Mouse (Mus musculus) c-Kit-negative CD71-positive TER-119-positive erythroid progenitor cells, embryonic 14.5 days (primary cell): Measurements from ENCODE around the gene Tenm4.

ENCODE experiments used
- DNase-seq: peaks from one replicate; pipeline ENCODE4 v3.0.0-alpha.2; 2013; ENCODE audit warnings: low read depth, low spot score

Gene Tenm4

GRCm38 (mm10) chr7:96408161-96408889 is 237.3 kb downstream of the Tenm4 start:
- no peak for DNase-seq

GRCm38 (mm10) chr7:96409323-96409880 is 238.4 kb downstream of the Tenm4 start:
- DNase-seq, result no peak

- no peak for DNase-seq
These were observed 242.8 kb downstream of the Tenm4 start for GRCm38 (mm10) chr7:96413822-96414221.

- no peak for DNase-seq
These were observed 243.4 kb downstream of the Tenm4 start for GRCm38 (mm10) chr7:96414290-96415055.

GRCm38 (mm10) chr7:96417251-96418004 is 246.4 kb downstream of the Tenm4 start:
- no peak for DNase-seq

GRCm38 (mm10) chr7:96418146-96418545 is 247.1 kb downstream of the Tenm4 start:
- DNase-seq, result no peak

GRCm38 (mm10) chr7:96420045-96420444 is 249.0 kb downstream of the Tenm4 start:
- DNase-seq, result no peak

GRCm38 (mm10) chr7:96420926-96421605 is 250.0 kb downstream of the Tenm4 start:
- DNase-seq, result no peak

GRCm38 (mm10) chr7:96426954-96427353 is 255.9 kb downstream of the Tenm4 start:
- DNase-seq, result no peak

GRCm38 (mm10) chr7:96433307-96433706 is 262.3 kb downstream of the Tenm4 start:
- DNase-seq, result no peak

- DNase-seq, result no peak
These were observed 267.3 kb downstream of the Tenm4 start for GRCm38 (mm10) chr7:96438392-96438791.

GRCm38 (mm10) chr7:96440161-96440707 is 269.2 kb downstream of the Tenm4 start:
- no peak for DNase-seq

- no peak for DNase-seq
These were observed 274.7 kb downstream of the Tenm4 start for GRCm38 (mm10) chr7:96445771-96446170.

GRCm38 (mm10) chr7:96447806-96448397 is 276.9 kb downstream of the Tenm4 start:
- no peak for DNase-seq

GRCm38 (mm10) chr7:96455957-96456356 is 284.9 kb downstream of the Tenm4 start:
- no peak for DNase-seq

GRCm38 (mm10) chr7:96456618-96457017 is 285.6 kb downstream of the Tenm4 start:
- DNase-seq, result no peak

- no peak for DNase-seq
These were observed 286.8 kb downstream of the Tenm4 start for GRCm38 (mm10) chr7:96457891-96458290.

- no peak for DNase-seq
These were observed 287.9 kb downstream of the Tenm4 start for GRCm38 (mm10) chr7:96458992-96459391.

GRCm38 (mm10) chr7:96466761-96467160 is 295.7 kb downstream of the Tenm4 start:
- DNase-seq, result no peak

- DNase-seq, result no peak
These were observed 299.8 kb downstream of the Tenm4 start for GRCm38 (mm10) chr7:96470821-96471220.
